ENCODE assay signal across 9 mouse cellular contexts in genomic region chr2:158625697-158626096, GRCm38 (mm10). TPM values are rescaled to one million over a fixed set of nuclear protein-coding genes. Genes with fewer than 3 reads are reported as not detected.
DNase-seq lines count a peak whose midpoint lies in the region; ATAC-seq and TF ChIP-seq lines count a peak whose summit lies in the region.
"Had no signal": no experiment of that assay in that cellular context is flagged by ENCODE, and none has a peak within 500 bp of the region (broad histone marks: within the 10 kb centered on the region; RNA-seq: fewer than 3 reads in every experiment).

No protein-coding gene starts in this region.

- DNase-seq in heart, postnatal 0 days (ENCODE audit: low spot score): no peak
- no peak for DNase-seq in heart, postnatal 25 days (ENCODE audit: low spot score)
- no peak for DNase-seq in cerebellum, adult 18-20 months
- no peak for DNase-seq in cerebellum, adult 9-11 months
- DNase-seq in layer of hippocampus, postnatal 14 days (ENCODE audit: low spot score in 2 of 2): no peak

- H3K9ac ChIP-seq in heart, postnatal 0 days (replicated peaks; ENCODE audit: low read depth, low read length): peak overlapping the region; percentile 85
- peak overlapping the region; percentile 87 for H3K9ac ChIP-seq in hindbrain, embryonic 13.5 days
- H3K9ac ChIP-seq in midbrain, embryonic 13.5 days (replicated peaks): peak overlapping the region; percentile 88

- peaks cover 39% of the 10 kb centered on the region for H3K36me3 ChIP-seq in heart, postnatal 0 days (replicated peaks; ENCODE audit: control insufficient read depth, insufficient read depth, low read length)
- H3K36me3 ChIP-seq in hindbrain, embryonic 13.5 days: peaks cover 23% of the 10 kb centered on the region
- peaks cover 24% of the 10 kb centered on the region for H3K36me3 ChIP-seq in midbrain, embryonic 13.5 days

- H3K4me1 ChIP-seq in heart, postnatal 0 days (ENCODE audit: control insufficient read depth, insufficient read depth): peaks cover 4% of the 10 kb centered on the region; the same call in 1 of the 2 replicates
- no peaks in the 10 kb centered on the region for H3K4me1 ChIP-seq in bone marrow, adult 2 months (ENCODE audit: control insufficient read depth, insufficient read depth, low read length)
- H3K4me1 ChIP-seq in hindbrain, embryonic 13.5 days (replicated peaks): peaks cover 19% of the 10 kb centered on the region
- peaks cover 21% of the 10 kb centered on the region for H3K4me1 ChIP-seq in midbrain, embryonic 13.5 days (replicated peaks)

- H3K9me3 ChIP-seq in heart, postnatal 0 days (replicated peaks; ENCODE audit: control insufficient read depth, low read length): no peaks in the 10 kb centered on the region
- H3K9me3 ChIP-seq in hindbrain, embryonic 13.5 days: no peaks in the 10 kb centered on the region
- no peaks in the 10 kb centered on the region for H3K9me3 ChIP-seq in midbrain, embryonic 13.5 days

- H3K4me2 ChIP-seq in heart, postnatal 0 days (ENCODE audit: low read depth, low read length): peak overlapping the region; percentile 86
- peak overlapping the region; percentile 80 for H3K4me2 ChIP-seq in hindbrain, embryonic 13.5 days
- H3K4me2 ChIP-seq in midbrain, embryonic 13.5 days (replicated peaks): peak overlapping the region; percentile 93

- no peak for TF ChIP-seq CTCF in heart, postnatal 0 days (IDR thresholded peaks at IDR 0.05; ENCODE audit: low read depth)
- no peak for TF ChIP-seq CTCF in bone marrow, adult 2 months (IDR thresholded peaks at IDR 0.05; ENCODE audit: control insufficient read depth, insufficient read depth, low read length)

- TF ChIP-seq POLR2A in bone marrow, adult 2 months (IDR thresholded peaks at IDR 0.05; ENCODE audit: borderline replicate concordance, control insufficient read depth, low read depth, low read length): no peak

- WGBS in heart, postnatal 0 days: 31% methylated on average over 8 of the region's 8 CpGs
- WGBS in bone marrow, adult 2 months: 25% methylated on average over 8 of the region's 8 CpGs
- 46% methylated on average over 8 of the region's 8 CpGs for WGBS in hindbrain, embryonic 13.5 days
- WGBS in midbrain, embryonic 13.5 days: 43% methylated on average over 8 of the region's 8 CpGs

- peaks cover 2% of the 10 kb centered on the region; the same call in 1 of the 2 replicates for H3K27me3 ChIP-seq in heart, postnatal 0 days (ENCODE audit: control insufficient read depth, insufficient read depth, low read length)
- H3K27me3 ChIP-seq in hindbrain, embryonic 13.5 days: peaks cover 20% of the 10 kb centered on the region
- H3K27me3 ChIP-seq in midbrain, embryonic 13.5 days: peaks cover 8% of the 10 kb centered on the region

- intact Hi-C loops in heart, postnatal 25 days (cut with DNase I): loop anchor here (5.0 to 10.0 kb wide), 2 partner anchors 78 to 211 kb away; no protein-coding TSS in a partner anchor

- TF ChIP-seq EP300 in heart, postnatal 0 days (IDR thresholded peaks at IDR 0.05; ENCODE audit: low read depth): no peak

- peak overlapping the region; percentile 95 for H3K4me3 ChIP-seq in heart, postnatal 0 days (ENCODE audit: low read depth, low read length)
- H3K4me3 ChIP-seq in bone marrow, adult 2 months (replicated peaks; ENCODE audit: control insufficient read depth, low read depth, low read length): peak overlapping the region; percentile 96
- H3K4me3 ChIP-seq in hindbrain, embryonic 13.5 days: peak overlapping the region; percentile 87
- H3K4me3 ChIP-seq in midbrain, embryonic 13.5 days (replicated peaks): peak overlapping the region; percentile 82

- no peak overlapping the region for H3K27ac ChIP-seq in heart, postnatal 0 days (ENCODE audit: low read depth)
- no peak overlapping the region for H3K27ac ChIP-seq in bone marrow, adult 2 months (ENCODE audit: control insufficient read depth, insufficient read depth, low read depth, low read length, poor library complexity)
- H3K27ac ChIP-seq in hindbrain, embryonic 13.5 days: peak overlapping the region; percentile 93; the same call in 1 of the 2 replicates
- no peak overlapping the region; the same call in 1 of the 2 replicates for H3K27ac ChIP-seq in midbrain, embryonic 13.5 days

- no peak for ATAC-seq in heart, postnatal 0 days (ENCODE audit: insufficient read depth, low read depth)
- no peak for ATAC-seq in hindbrain, embryonic 13.5 days (ENCODE audit: low FRiP score)
- ATAC-seq in midbrain, embryonic 13.5 days: no peak

RNA-seq across cellular contexts. Expression of gene Actr5, which starts 1.0 kb away (rescaled TPM):
- total RNA-seq in heart, postnatal 0 days (2014; rRNA removed; ENCODE audit: low replicate concordance): 9.6 and 10.8 TPM in 2 replicates
- 2.9 and 3.8 TPM in 2 replicates for polyA plus RNA-seq in heart, postnatal 0 days (2015; fragmentation: Nextera tagmentation; extraction: Ambion mirVana)
- 1 to 10 TPM; 5.3 to 5.5 TPM for total RNA-seq in heart, postnatal 25 days (2021)
- polyA plus RNA-seq in bone marrow, adult 2 months (2011; ENCODE audit: insufficient read depth, insufficient read length, low replicate concordance, missing spikeins): 10.9 and 12.9 TPM in 2 replicates
- polyA plus RNA-seq in hindbrain, embryonic 13.5 days (2015; fragmentation: Nextera tagmentation; extraction: Ambion mirVana): 12.4 and 12.6 TPM in 2 replicates
- 10.9 and 14.6 TPM in 2 replicates for polyA plus RNA-seq in midbrain, embryonic 13.5 days (2015; fragmentation: Nextera tagmentation; extraction: Ambion mirVana)
- 10 to 100 TPM; 10.2 to 10.9 TPM for total RNA-seq in layer of hippocampus, postnatal 14 days (2021)

RNA-seq across cellular contexts. Expression of gene Slc32a1, which starts 15.1 kb away (rescaled TPM):
- not detected in 2 replicates for total RNA-seq in heart, postnatal 0 days (2014; rRNA removed; ENCODE audit: low replicate concordance)
- not detected in 2 replicates for polyA plus RNA-seq in heart, postnatal 0 days (2015; fragmentation: Nextera tagmentation; extraction: Ambion mirVana)
- total RNA-seq in heart, postnatal 25 days (2021): not detected
- not detected in 2 replicates for polyA plus RNA-seq in bone marrow, adult 2 months (2011; ENCODE audit: insufficient read depth, insufficient read length, low replicate concordance, missing spikeins)
- polyA plus RNA-seq in hindbrain, embryonic 13.5 days (2015; fragmentation: Nextera tagmentation; extraction: Ambion mirVana): 6.6 and 8.1 TPM in 2 replicates
- 6.5 and 8.3 TPM in 2 replicates for polyA plus RNA-seq in midbrain, embryonic 13.5 days (2015; fragmentation: Nextera tagmentation; extraction: Ambion mirVana)
- total RNA-seq in layer of hippocampus, postnatal 14 days (2021): 10 to 100 TPM; 76.0 to 76.9 TPM
- polyA plus RNA-seq: Patski had no signal

RNA-seq across cellular contexts. Expression of gene Ppp1r16b, which starts 39.5 kb away (rescaled TPM):
- total RNA-seq in heart, postnatal 0 days (2014; rRNA removed; ENCODE audit: low replicate concordance): 3.7 and 9.1 TPM in 2 replicates
- 5.0 and 5.1 TPM in 2 replicates for polyA plus RNA-seq in heart, postnatal 0 days (2015; fragmentation: Nextera tagmentation; extraction: Ambion mirVana)
- 10 to 100 TPM; 15.0 to 15.3 TPM for total RNA-seq in heart, postnatal 25 days (2021)
- 3.8 and 5.3 TPM in 2 replicates for polyA plus RNA-seq in bone marrow, adult 2 months (2011; ENCODE audit: insufficient read depth, insufficient read length, low replicate concordance, missing spikeins)
- polyA plus RNA-seq in hindbrain, embryonic 13.5 days (2015; fragmentation: Nextera tagmentation; extraction: Ambion mirVana): 8.0 and 8.5 TPM in 2 replicates
- 8.4 and 8.7 TPM in 2 replicates for polyA plus RNA-seq in midbrain, embryonic 13.5 days (2015; fragmentation: Nextera tagmentation; extraction: Ambion mirVana)
- total RNA-seq in layer of hippocampus, postnatal 14 days (2021): 10 to 100 TPM; 97.4 to 97.9 TPM
